Mouse (Mus musculus) pancreas, adult 10 weeks (tissue): Measurements from ENCODE around the gene Got1. TPM values are rescaled to one million over a fixed set of nuclear protein-coding genes. Genes with fewer than 3 reads are reported as not detected.

Source experiments
- polyA plus RNA-seq: library from polyadenylated mRNA; stranded (reverse); fragments of 350-450 nt; fragmentation: Illumina TruSeq; extraction: RNeasy Lipid Tissue Mini Kit (QIAGEN cat#74804); gene quantifications from one replicate; pipeline ENCODE4 v1.2.3, GENCODE M21; 2015; ENCODE audit warnings: low read depth, low replicate concordance; ENCODE audit not compliant: insufficient read depth

Got1 gene
- polyA plus RNA-seq: 9.6 TPM

GRCm38 (mm10) chr19:43524187-43525103 lies at the start of gene Got1:
Gene Got1 (minus strand): TSS chr19:43524605.

Other genes with a start within 250 kb of the Got1 start
- not detected for gene Hpse2, start 136.2 kb downstream of the Got1 start, polyA plus RNA-seq
- 0.46 TPM for gene Cnnm1, start 84.2 kb downstream of the Got1 start, polyA plus RNA-seq
- 3.1 TPM for gene Nkx2-3, start 87.7 kb upstream of the Got1 start, polyA plus RNA-seq
- gene Slc25a28, start 150.3 kb upstream of the Got1 start, polyA plus RNA-seq: 38.0 TPM
- 3.5 TPM for gene Entpd7, start 165.1 kb upstream of the Got1 start, polyA plus RNA-seq
- 3.3 TPM for gene Cutc, start 228.4 kb upstream of the Got1 start, polyA plus RNA-seq
- gene Cox15, start 228.4 kb upstream of the Got1 start, polyA plus RNA-seq: 2.5 TPM